Mouse (Mus musculus): ENCODE results near the gene Cd300ld3. TPM values are rescaled to one million over a fixed set of nuclear protein-coding genes. Genes with fewer than 3 reads are reported as not detected.
A peak's percentile ranks its signal among the peaks of the same experiment; 100 is the strongest.
"Not testable (repeated sequence)": the region's sequence is repeated elsewhere in the genome, so short reads cannot be mapped to it uniquely, and the experiment has no call there.

The Cd300ld3 gene
- polyA plus RNA-seq, 1 experiment from 2014 or later = not detected

GRCm38 (mm10) chr11:115026912-115027311 is 21.3 kb downstream of the Cd300ld3 start, which contains the start of gene Cd300ld4:
TSS of gene Cd300ld4 (minus strand) at chr11:115027012.
- H3K27ac ChIP-seq (ENCODE audit: low read length); H3K27me3 ChIP-seq (ENCODE audit: control insufficient read depth, insufficient read depth, low read length); H3K36me3 ChIP-seq (ENCODE audit: control insufficient read depth, insufficient read depth, low read length); H3K4me1 ChIP-seq (ENCODE audit: control insufficient read depth, insufficient read depth, low read length); H3K4me2 ChIP-seq (ENCODE audit: low read depth, low read length); ATAC-seq (ENCODE audit: insufficient read depth, low FRiP score); H3K9ac ChIP-seq (ENCODE audit: low read length); H3K4me3 ChIP-seq (replicated peaks; ENCODE audit: low read length); H3K9me3 ChIP-seq (replicated peaks; ENCODE audit: control insufficient read depth, low read length): not testable (repeated sequence)
- WGBS = no CpG with 5 or more reads among the region's 6 CpGs

GRCm38 (mm10) chr11:115016093-115016492 is 32.1 kb downstream of the Cd300ld3 start, which contains the start of gene Cd300ld2:
TSS of gene Cd300ld2 (minus strand) at chr11:115016193.
- not testable (repeated sequence) for H3K4me1 ChIP-seq (ENCODE audit: control insufficient read depth, insufficient read depth, low read length); H3K9me3 ChIP-seq (replicated peaks; ENCODE audit: control insufficient read depth, low read length); ATAC-seq (ENCODE audit: insufficient read depth, low FRiP score); H3K27ac ChIP-seq (ENCODE audit: low read length); H3K4me3 ChIP-seq (replicated peaks; ENCODE audit: low read length); H3K36me3 ChIP-seq (ENCODE audit: control insufficient read depth, insufficient read depth, low read length); H3K27me3 ChIP-seq (ENCODE audit: control insufficient read depth, insufficient read depth, low read length); H3K9ac ChIP-seq (ENCODE audit: low read length); H3K4me2 ChIP-seq (ENCODE audit: low read depth, low read length)
- WGBS = no CpG with 5 or more reads among the region's 7 CpGs

GRCm38 (mm10) chr11:115004070-115004469 is 44.1 kb downstream of the Cd300ld3 start:
- Histone ChIP-seq H3K9me3 (replicated peaks; ENCODE audit: control insufficient read depth, low read length) (no peaks in the 10 kb centered on the region), H3K36me3 (ENCODE audit: control insufficient read depth, insufficient read depth, low read length) (no peaks in the 10 kb centered on the region), H3K27ac (ENCODE audit: low read length) (0 out of 2 replicates have a peak overlapping the region, but pooled peaks have one; percentile 42), H3K27me3 (ENCODE audit: control insufficient read depth, insufficient read depth, low read length) (no peaks in the 10 kb centered on the region), H3K9ac (ENCODE audit: low read length) (no peak overlapping the region), H3K4me2 (ENCODE audit: low read depth, low read length) (no peak overlapping the region), H3K4me3 (replicated peaks; ENCODE audit: low read length) (no peak overlapping the region), H3K4me1 (ENCODE audit: control insufficient read depth, insufficient read depth, low read length) (no peaks in the 10 kb centered on the region)
- no peak for ATAC-seq (ENCODE audit: insufficient read depth, low FRiP score)
- WGBS = 78% methylated on average over 5 of the region's 5 CpGs

- Histone ChIP-seq H3K36me3 (ENCODE audit: control insufficient read depth, insufficient read depth, low read length) (no peaks in the 10 kb centered on the region), H3K27ac (ENCODE audit: low read length) (no peak within 1 kb of the TSS), H3K4me3 (replicated peaks; ENCODE audit: low read length) (no peak within 1 kb of the TSS), H3K9ac (ENCODE audit: low read length) (no peak within 1 kb of the TSS), H3K4me2 (ENCODE audit: low read depth, low read length) (no peak within 1 kb of the TSS), H3K27me3 (ENCODE audit: control insufficient read depth, insufficient read depth, low read length) (no peaks in the 10 kb centered on the region), H3K9me3 (replicated peaks; ENCODE audit: control insufficient read depth, low read length) (no peaks in the 10 kb centered on the region), H3K4me1 (ENCODE audit: control insufficient read depth, insufficient read depth, low read length) (no peaks in the 10 kb centered on the region)
- ATAC-seq (ENCODE audit: insufficient read depth, low FRiP score) = no peak
- 75% methylated on average over 7 of the region's 7 CpGs for WGBS
Observed at GRCm38 (mm10) chr11:115001474-115002040, 46.7 kb downstream of the Cd300ld3 start, which contains the start of gene Cd300c2. TSS of gene Cd300c2 (minus strand) at chr11:115001880.

Other genes with a start within 250 kb of the Cd300ld3 start
- gene Gpr142, start 249.5 kb downstream of the Cd300ld3 start, polyA plus RNA-seq (2015; fragmentation: Nextera tagmentation; extraction: Ambion mirVana) = 0.36 and 0.41 TPM in 2 replicates
- gene Gprc5c, start 197.3 kb downstream of the Cd300ld3 start, polyA plus RNA-seq (2015; fragmentation: Nextera tagmentation; extraction: Ambion mirVana) = 23.0 and 23.7 TPM in 2 replicates
- gene Cd300a, start 158.4 kb downstream of the Cd300ld3 start, polyA plus RNA-seq (2015; fragmentation: Nextera tagmentation; extraction: Ambion mirVana) = 2.3 and 2.5 TPM in 2 replicates
- 0.74 and 1.2 TPM in 2 replicates for gene Cd300lb, start 114.0 kb downstream of the Cd300ld3 start, polyA plus RNA-seq (2015; fragmentation: Nextera tagmentation; extraction: Ambion mirVana)
- not detected in 2 replicates for gene Cd300c, start 79.3 kb downstream of the Cd300ld3 start, polyA plus RNA-seq (2015; fragmentation: Nextera tagmentation; extraction: Ambion mirVana)
- gene Cd300ld, start 58.5 kb downstream of the Cd300ld3 start, polyA plus RNA-seq (2015; fragmentation: Nextera tagmentation; extraction: Ambion mirVana) = 0.46 and 0.67 TPM in 2 replicates
- 2.2 and 3.8 TPM in 2 replicates for gene Cd300c2, start 46.5 kb downstream of the Cd300ld3 start, polyA plus RNA-seq (2015; fragmentation: Nextera tagmentation; extraction: Ambion mirVana)
- gene Cd300ld2, start 32.2 kb downstream of the Cd300ld3 start, polyA plus RNA-seq (2015; fragmentation: Nextera tagmentation; extraction: Ambion mirVana) = not detected in 2 replicates
- not detected in 2 replicates for gene Cd300ld4, start 21.4 kb downstream of the Cd300ld3 start, polyA plus RNA-seq (2015; fragmentation: Nextera tagmentation; extraction: Ambion mirVana)
- gene Cd300ld5, start 10.6 kb downstream of the Cd300ld3 start, polyA plus RNA-seq (2015; fragmentation: Nextera tagmentation; extraction: Ambion mirVana) = not detected in 2 replicates
- 0.26 TPM in 1 of 2 replicates, not detected in the other for gene Cd300e, start 13.8 kb upstream of the Cd300ld3 start, polyA plus RNA-seq (2015; fragmentation: Nextera tagmentation; extraction: Ambion mirVana)
- gene Rab37, start 43.0 kb upstream of the Cd300ld3 start, polyA plus RNA-seq (2015; fragmentation: Nextera tagmentation; extraction: Ambion mirVana) = 2.2 and 2.3 TPM in 2 replicates
- gene Cd300lf, start 85.6 kb upstream of the Cd300ld3 start, polyA plus RNA-seq (2015; fragmentation: Nextera tagmentation; extraction: Ambion mirVana) = 2.0 and 3.4 TPM in 2 replicates
- 136 and 138 TPM in 2 replicates for gene Slc9a3r1, start 114.9 kb upstream of the Cd300ld3 start, polyA plus RNA-seq (2015; fragmentation: Nextera tagmentation; extraction: Ambion mirVana)
- 8.3 and 9.7 TPM in 2 replicates for gene Tmem104, start 139.1 kb upstream of the Cd300ld3 start, polyA plus RNA-seq (2015; fragmentation: Nextera tagmentation; extraction: Ambion mirVana)
- gene Nat9, start 139.4 kb upstream of the Cd300ld3 start, polyA plus RNA-seq (2015; fragmentation: Nextera tagmentation; extraction: Ambion mirVana) = 21.8 and 23.4 TPM in 2 replicates
- not detected in 2 replicates for gene Grin2c, start 218.8 kb upstream of the Cd300ld3 start, polyA plus RNA-seq (2015; fragmentation: Nextera tagmentation; extraction: Ambion mirVana)
- gene Fdxr, start 228.6 kb upstream of the Cd300ld3 start, polyA plus RNA-seq (2015; fragmentation: Nextera tagmentation; extraction: Ambion mirVana) = 15.4 and 15.9 TPM in 2 replicates
- 1.6 and 1.7 TPM in 2 replicates for gene Fads6, start 249.3 kb upstream of the Cd300ld3 start, polyA plus RNA-seq (2015; fragmentation: Nextera tagmentation; extraction: Ambion mirVana)

Measured in stomach, embryonic 16.5 days (tissue).